In the genomic region with DNA sequence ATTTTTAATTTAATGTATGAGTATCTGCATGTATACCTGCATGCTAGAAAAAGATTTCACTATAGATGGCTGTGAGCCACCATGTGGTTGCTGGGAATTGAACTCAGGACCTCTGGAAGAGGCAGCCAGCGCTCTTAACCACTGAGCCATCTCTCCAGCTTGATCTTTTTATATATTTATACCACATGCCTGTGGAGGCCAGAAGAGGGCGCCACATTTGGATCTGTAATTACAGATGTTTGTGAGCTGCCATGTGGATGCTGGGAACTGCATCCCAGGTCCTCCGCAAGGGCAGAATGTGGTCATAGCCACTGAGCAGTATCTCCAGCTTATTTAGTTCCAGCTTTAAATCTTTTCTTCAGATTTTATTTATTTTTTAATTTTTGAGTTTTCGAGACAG, we compare ENCODE assay signal across 19 mouse cellular contexts. TPM values are rescaled to one million over a fixed set of nuclear protein-coding genes. Genes with fewer than 3 reads are reported as not detected.
DNase-seq lines count a peak whose midpoint lies in the region; ATAC-seq and TF ChIP-seq lines count a peak whose summit lies in the region.
"Had no signal": no experiment of that assay in that cellular context is flagged by ENCODE, and none has a peak within 500 bp of the region (broad histone marks: within the 10 kb centered on the region; RNA-seq: fewer than 3 reads in every experiment).

No protein-coding gene starts in this region.

- 74% methylated on average over 4 of the region's 4 CpGs for WGBS in liver, embryonic 14.5 days (ENCODE audit: insufficient replicate concordance)

- TF ChIP-seq EP300 in liver, embryonic 14.5 days (IDR thresholded peaks at IDR 0.05; ENCODE audit: low read depth): no peak

- H3K27ac ChIP-seq in layer of hippocampus, adult 2 months: no peak overlapping the region
- no peak overlapping the region for H3K27ac ChIP-seq in ES-E14 (ENCODE audit: insufficient read depth, low read depth, low read length, poor library complexity, severe bottlenecking)
- H3K27ac ChIP-seq in liver, embryonic 14.5 days: no peak overlapping the region
- H3K27ac ChIP-seq: embryonic facial prominence, embryonic 15.5 days; heart, embryonic 15.5 days; hindbrain, postnatal 0 days; limb, embryonic 13.5 days; midbrain, embryonic 13.5 days; neural tube, embryonic 13.5 days had no signal

- ATAC-seq in liver, embryonic 14.5 days (ENCODE audit: insufficient read depth): no peak
- ATAC-seq in activated CD4-positive, CD25-positive, alpha-beta regulatory T cell, adult 4 months: no peak
- ATAC-seq: forebrain, embryonic 14.5 days; hindbrain, postnatal 0 days; midbrain, embryonic 13.5 days; Patski had no signal

- H3K36me3 ChIP-seq in ES-E14 (ENCODE audit: control insufficient read depth, insufficient read depth, low read length, poor library complexity, severe bottlenecking): no peaks in the 10 kb centered on the region
- no peaks in the 10 kb centered on the region for H3K36me3 ChIP-seq in liver, embryonic 14.5 days (replicated peaks; ENCODE audit: control insufficient read depth, insufficient read depth, low read depth)
- H3K36me3 ChIP-seq: embryonic facial prominence, embryonic 15.5 days; heart, embryonic 15.5 days; limb, embryonic 13.5 days; midbrain, embryonic 13.5 days; neural tube, embryonic 13.5 days had no signal

- no peak for DNase-seq in layer of hippocampus, adult 2 months (ENCODE audit: low spot score in 2 of 2)
- no peak for DNase-seq in layer of hippocampus, adult 8-10 months (ENCODE audit: low spot score in 2 of 2)
- DNase-seq in A20 (ENCODE audit: low read depth, low spot score) (peak; percentile 61), ES-E14 (ENCODE audit: low read depth, low spot score) (peak; percentile 68)
- peak in 1 of 3 experiments; percentile 20 for DNase-seq in liver, embryonic 14.5 days (ENCODE audit: low read depth in 3 of 3, low spot score in 3 of 3)
- no peak for DNase-seq in frontal cortex, postnatal 14 days (ENCODE audit: low spot score in 2 of 2)
- DNase-seq: adrenal gland, postnatal 36 days; cerebellum, adult 11 months; gastrocnemius, postnatal 25 days; lung, postnatal 14 days had no signal

- peaks cover 0 to 3% of the 10 kb centered on the region in 2 experiments; a peak in 2 of 4 replicates for H3K4me1 ChIP-seq in ES-E14 (ENCODE audit: control insufficient read depth in 2 of 2, insufficient read depth in 2 of 2, low read length in 2 of 2, poor library complexity in 1 of 2)
- H3K4me1 ChIP-seq in liver, embryonic 14.5 days (replicated peaks; ENCODE audit: control insufficient read depth in 2 of 2, insufficient read depth in 2 of 2, low read length in 1 of 2): peaks cover 3 to 5% of the 10 kb centered on the region in 2 experiments; a peak in 3 of 4 replicates

- no peak overlapping the region for H3K4me2 ChIP-seq in liver, embryonic 14.5 days (ENCODE audit: low read depth)
- H3K4me2 ChIP-seq: embryonic facial prominence, embryonic 15.5 days; heart, embryonic 15.5 days; limb, embryonic 13.5 days; midbrain, embryonic 13.5 days; neural tube, embryonic 13.5 days had no signal

- in situ Hi-C loops in ES-E14 (cut with MboI; ENCODE audit: low sequenced_read_pairs in 2 of 2, unreplicated experiment in 2 of 2): no loop called here

- no peak overlapping the region for H3K9ac ChIP-seq in ES-E14 (ENCODE audit: insufficient read depth, low read depth, low read length, poor library complexity, severe bottlenecking)
- H3K9ac ChIP-seq in liver, embryonic 14.5 days (replicated peaks): no peak overlapping the region
- H3K9ac ChIP-seq: embryonic facial prominence, embryonic 15.5 days; heart, embryonic 15.5 days; limb, embryonic 13.5 days; midbrain, embryonic 13.5 days; neural tube, embryonic 13.5 days had no signal

- peak; percentile 27; the same call in 1 of the 2 replicates for TF ChIP-seq CTCF in layer of hippocampus, adult 2 months (conservative IDR thresholded peaks at IDR 0.05)
- TF ChIP-seq CTCF in liver, embryonic 14.5 days (IDR thresholded peaks at IDR 0.05; ENCODE audit: low read depth): peak; percentile 54

- no peak overlapping the region for H3K4me3 ChIP-seq in layer of hippocampus, adult 2 months
- H3K4me3 ChIP-seq in ES-E14 (ENCODE audit: insufficient read depth in 1 of 2, low read depth in 1 of 2, low read length in 2 of 2, poor library complexity in 1 of 2, severe bottlenecking in 1 of 2): no peak overlapping the region
- H3K4me3 ChIP-seq in liver, embryonic 14.5 days (ENCODE audit: insufficient read depth in 1 of 2, low read depth in 2 of 2, low read length in 2 of 2): no peak overlapping the region
- H3K4me3 ChIP-seq: embryonic facial prominence, embryonic 15.5 days; heart, embryonic 15.5 days; limb, embryonic 13.5 days; midbrain, embryonic 13.5 days; neural tube, embryonic 13.5 days had no signal

- no peaks in the 10 kb centered on the region for H3K27me3 ChIP-seq in liver, embryonic 14.5 days (ENCODE audit: control insufficient read depth, insufficient read depth, low read length)
- H3K27me3 ChIP-seq: embryonic facial prominence, embryonic 15.5 days; heart, embryonic 15.5 days; limb, embryonic 13.5 days; midbrain, embryonic 13.5 days; neural tube, embryonic 13.5 days; Patski had no signal

- H3K9me3 ChIP-seq in ES-E14 (ENCODE audit: control insufficient read depth, insufficient read depth, low read depth, low read length): no peaks in the 10 kb centered on the region
- H3K9me3 ChIP-seq in liver, embryonic 14.5 days (ENCODE audit: control insufficient read depth, low read length): no peaks in the 10 kb centered on the region
- H3K9me3 ChIP-seq: embryonic facial prominence, embryonic 15.5 days; heart, embryonic 15.5 days; limb, embryonic 13.5 days; midbrain, embryonic 13.5 days; neural tube, embryonic 13.5 days had no signal

TF ChIP-seq in ES-E14, 5 proteins besides CTCF, POLR2A, EP300 and RAD21:
- TF ChIP-seq CHD2 (IDR thresholded peaks at IDR 0.05; ENCODE audit: low read depth, low read length) (no peak), MAFK (IDR thresholded peaks at IDR 0.05; ENCODE audit: insufficient read depth, low read depth, low read length) (no peak), HCFC1 (IDR thresholded peaks at IDR 0.05; ENCODE audit: borderline replicate concordance, insufficient read depth, low read length) (no peak), ZNF384 (IDR thresholded peaks at IDR 0.05; ENCODE audit: low read depth, low read length) (no peak), ZC3H11A (IDR thresholded peaks at IDR 0.05; ENCODE audit: borderline replicate concordance, low read depth, low read length) (no peak)

RNA-seq across cellular contexts. Expression of a gene that starts 5.0 kb away (rescaled TPM):
- total RNA-seq in layer of hippocampus, adult 2 months (2021): 1 to 10 TPM; 4.1 to 5.1 TPM
- total RNA-seq in layer of hippocampus, adult 8-10 months (2022): 1 to 10 TPM; 4.1 to 4.5 (median 4.2) TPM
- total RNA-seq in ES-E14 (2012; rRNA removed): 3.5 and 5.8 TPM in 2 replicates
- polyA plus RNA-seq in liver, embryonic 14.5 days (2012; rRNA removed): 0.52 and 0.89 TPM in 2 replicates
- 0.64 and 0.77 TPM in 2 replicates for polyA plus RNA-seq in liver, embryonic 14.5 days (2014; fragmentation: Nextera tagmentation; extraction: Ambion mirVana)
- 10 to 100 TPM; 10.7 to 13.4 TPM for polyA plus RNA-seq in activated CD4-positive, CD25-positive, alpha-beta regulatory T cell, adult 4 months (2017; shearing (Covaris generic))

RNA-seq across cellular contexts. Expression of a gene that starts 34.0 kb away (rescaled TPM):
- 100 to 1,000 TPM; 215 to 218 TPM for total RNA-seq in layer of hippocampus, adult 2 months (2021)
- total RNA-seq in layer of hippocampus, adult 8-10 months (2022): 100 to 1,000 TPM; 191 to 205 (median 200) TPM
- 86.0 and 90.5 TPM in 2 replicates for total RNA-seq in ES-E14 (2012; rRNA removed)
- 22.1 and 41.4 TPM in 2 replicates for polyA plus RNA-seq in liver, embryonic 14.5 days (2012; rRNA removed)
- polyA plus RNA-seq in liver, embryonic 14.5 days (2014; fragmentation: Nextera tagmentation; extraction: Ambion mirVana): 54.7 and 60.4 TPM in 2 replicates
- 10 to 100 TPM; 57.4 to 63.3 TPM for polyA plus RNA-seq in activated CD4-positive, CD25-positive, alpha-beta regulatory T cell, adult 4 months (2017; shearing (Covaris generic))

Comparison
In these comparisons a context has a peak if more than half of its experiments do, and no peak if none do; other contexts are left out.
1. DNase-seq: peak in A20 (single experiment) and ES-E14 (single experiment); none in layer of hippocampus, adult 2 months (0 of 2), layer of hippocampus, adult 8-10 months (0 of 2) and frontal cortex, postnatal 14 days (0 of 2).